Mouse (Mus musculus) gastrocnemius, postnatal 36 days (tissue): ENCODE measurements around the gene Gata3. TPM values are rescaled to one million over a fixed set of nuclear protein-coding genes. Genes with fewer than 3 reads are reported as not detected.

Experiments
- DNase-seq, 2 experiments: peaks; one replicate each; pipeline ENCODE4 v3.0.0; 2022
- intact Hi-C: fragments of 180-260 bp; cut with DNase I; formaldehyde crosslinking; loops from one replicate; pipeline ENCODE4 v1.15.1; 2025
- total RNA-seq, 2 experiments: library from RNA; stranded (reverse); gene quantifications; 2 replicates each; pipeline ENCODE4 v1.2.3; 2021

Gata3 gene
- total RNA-seq, 2 experiments from 2014 or later, result 0.57 to 0.92 TPM

- no peak for DNase-seq
- intact Hi-C loops, result no loop called here
Observed at GRCm38 (mm10) chr2:9875220-9875619, 14.6 kb downstream of the Gata3 start.

- intact Hi-C loops, result no loop called here
- no peak for DNase-seq
Observed at GRCm38 (mm10) chr2:9874467-9875219, 15.2 kb downstream of the Gata3 start.

GRCm38 (mm10) chr2:9873757-9874156 lies 16.1 kb downstream of the Gata3 start:
- no peak for DNase-seq
- intact Hi-C loops, result no loop called here

DNA sequence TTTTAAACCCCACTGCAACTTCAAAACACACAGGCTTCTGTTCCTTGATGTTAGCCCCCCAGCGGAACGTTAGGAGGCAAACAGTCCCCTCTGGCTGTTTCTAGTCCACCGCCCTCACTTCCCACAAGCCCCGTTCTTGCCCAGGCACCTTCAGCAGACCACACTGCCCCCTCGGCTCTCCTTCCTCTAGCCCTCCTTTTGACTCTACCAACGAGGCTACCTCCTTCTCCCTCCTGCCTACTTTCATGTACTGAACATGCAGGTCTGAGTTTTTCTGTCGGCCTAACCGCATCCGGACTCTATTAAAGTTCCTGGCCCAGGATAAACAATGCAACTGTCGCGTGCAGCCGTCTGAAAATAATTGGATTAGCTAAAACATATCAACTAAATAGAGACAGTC lies 17.2 kb downstream of the Gata3 start:
- no peak for DNase-seq
- intact Hi-C loops, result no loop called here

GRCm38 (mm10) chr2:9871798-9872197 lies 18.0 kb downstream of the Gata3 start:
- no peak for DNase-seq
- intact Hi-C loops, result no loop called here

DNA sequence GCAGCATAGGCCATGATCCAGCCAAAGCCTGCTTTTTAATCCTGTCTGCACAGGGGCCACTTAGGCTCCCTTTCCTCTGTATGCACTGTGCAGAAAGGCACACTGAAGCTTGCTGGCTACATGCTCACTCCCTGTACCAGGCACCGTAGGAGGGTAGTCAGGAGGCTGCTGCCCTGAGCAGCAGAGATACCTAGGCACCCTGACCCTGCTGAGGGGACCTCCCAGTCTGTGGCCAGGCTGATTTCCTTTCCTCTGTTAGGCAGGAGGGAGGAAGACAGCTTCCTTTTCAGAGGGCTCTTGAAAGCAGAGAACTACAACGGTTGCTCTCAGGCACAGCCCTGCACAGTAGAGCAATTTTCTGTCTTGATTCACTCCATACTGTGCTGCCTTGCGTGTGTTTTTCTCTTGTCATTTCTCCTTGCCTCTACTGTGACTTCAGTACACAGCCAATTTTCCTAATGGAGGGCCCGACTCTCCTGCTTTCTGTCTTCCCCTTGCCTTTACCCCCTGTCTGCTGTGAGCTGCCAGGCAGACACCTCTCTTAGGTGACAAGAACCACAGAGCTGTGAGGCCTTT lies 18.6 kb downstream of the Gata3 start:
- intact Hi-C loops, result no loop called here
- DNase-seq, result no peak

DNA sequence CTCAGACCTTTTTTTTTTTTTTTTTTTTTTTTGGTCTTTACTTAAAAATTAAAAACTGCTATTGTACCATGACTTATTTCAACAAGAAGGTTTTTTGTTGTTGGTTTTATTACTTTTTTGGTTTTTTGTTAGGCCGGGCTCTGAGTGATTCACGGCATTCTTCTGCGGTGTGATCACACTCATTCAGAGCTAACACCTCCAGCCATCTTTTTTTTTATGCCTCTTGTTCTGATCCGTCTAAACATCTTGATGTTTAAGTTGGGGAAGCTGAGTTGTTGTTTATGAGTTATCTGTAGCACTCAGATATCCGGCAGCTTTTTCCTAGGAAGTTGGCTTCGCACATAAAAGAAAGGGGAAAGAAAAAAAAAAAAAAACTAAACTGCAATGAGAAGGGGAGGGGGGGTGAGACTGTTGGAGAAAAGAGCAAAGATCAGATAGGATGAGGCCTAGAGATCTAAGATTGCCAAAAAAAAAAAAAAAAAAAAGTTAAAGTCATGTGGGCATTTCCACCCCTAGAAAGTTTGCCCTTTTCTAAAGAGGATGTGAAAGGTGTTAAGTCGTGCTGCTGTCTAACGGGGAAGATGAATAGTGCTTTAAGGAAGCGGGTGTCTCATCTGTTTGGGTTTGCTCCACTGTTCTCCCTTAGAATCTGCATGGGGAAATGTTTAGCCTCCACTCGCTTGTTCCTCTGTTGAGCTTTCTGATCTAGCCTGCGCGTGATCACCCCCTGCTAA lies 22.6 kb downstream of the Gata3 start:
- intact Hi-C loops, result no loop called here

DNA sequence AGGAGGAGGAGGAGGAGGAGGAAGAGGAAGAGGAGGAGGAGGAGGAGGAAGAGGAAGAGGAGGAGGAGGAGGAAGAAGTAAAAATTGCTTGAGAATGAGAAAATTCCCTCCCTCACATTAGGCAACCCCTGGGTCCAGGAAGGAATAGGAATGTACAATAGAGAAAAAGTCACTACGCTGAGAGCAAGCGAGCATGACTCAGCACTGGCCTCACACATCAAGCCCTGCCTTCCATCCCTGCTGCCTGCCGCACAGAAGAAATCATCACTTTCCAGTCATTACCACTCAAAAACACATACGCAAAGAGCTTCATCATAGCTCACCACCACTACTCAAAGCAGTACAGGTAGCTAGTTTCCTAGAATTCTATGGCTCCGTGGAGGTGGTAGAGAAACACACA lies 29.1 kb downstream of the Gata3 start:
- DNase-seq, result no peak
- intact Hi-C loops, result no loop called here

More for the DNA sequence above, 22.6 kb downstream of the Gata3 start:
- no peak for DNase-seq

- intact Hi-C loops, result no loop called here
- DNase-seq, result no peak
Observed at GRCm38 (mm10) chr2:9855861-9856260, 34.0 kb downstream of the Gata3 start.

DNA sequence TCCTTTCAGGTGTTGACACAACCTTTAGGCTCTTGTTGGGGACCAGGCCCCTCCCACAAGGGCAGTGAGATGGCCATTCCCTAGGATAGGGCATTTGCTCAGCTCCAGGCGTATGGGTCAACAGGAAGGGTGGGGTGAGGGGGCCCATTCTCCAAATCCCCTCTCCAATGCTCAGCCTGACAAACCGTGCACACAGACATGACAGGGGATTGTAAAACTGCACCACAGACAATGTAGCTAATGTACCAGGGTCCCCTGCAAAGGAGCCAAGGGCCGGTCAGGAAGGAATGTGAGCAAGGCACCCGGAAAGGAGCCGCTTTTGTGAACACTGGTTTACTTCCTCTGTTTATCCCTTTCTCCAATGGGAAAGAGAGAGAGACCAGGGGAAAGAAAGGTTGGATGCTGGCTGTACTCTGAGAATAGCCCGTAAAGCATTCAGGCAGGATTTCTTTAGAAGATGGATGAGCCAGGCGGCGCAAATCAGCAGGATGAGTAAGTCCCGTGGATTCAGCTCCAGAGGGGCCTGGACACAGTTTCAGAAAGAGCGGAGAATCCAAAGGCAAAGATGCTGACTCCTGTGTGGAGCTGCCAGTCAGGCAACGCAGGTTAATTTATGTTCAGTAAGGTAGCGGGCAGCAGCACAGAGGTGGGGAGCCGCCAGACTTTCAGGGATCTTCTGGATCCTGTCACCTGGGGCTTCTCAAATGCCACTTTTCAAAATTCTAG lies 36.8 kb downstream of the Gata3 start:
- intact Hi-C loops, result no loop called here
- DNase-seq, result no peak

- intact Hi-C loops, result no loop called here
Observed at GRCm38 (mm10) chr2:9835195-9835594, 54.6 kb downstream of the Gata3 start.

DNA sequence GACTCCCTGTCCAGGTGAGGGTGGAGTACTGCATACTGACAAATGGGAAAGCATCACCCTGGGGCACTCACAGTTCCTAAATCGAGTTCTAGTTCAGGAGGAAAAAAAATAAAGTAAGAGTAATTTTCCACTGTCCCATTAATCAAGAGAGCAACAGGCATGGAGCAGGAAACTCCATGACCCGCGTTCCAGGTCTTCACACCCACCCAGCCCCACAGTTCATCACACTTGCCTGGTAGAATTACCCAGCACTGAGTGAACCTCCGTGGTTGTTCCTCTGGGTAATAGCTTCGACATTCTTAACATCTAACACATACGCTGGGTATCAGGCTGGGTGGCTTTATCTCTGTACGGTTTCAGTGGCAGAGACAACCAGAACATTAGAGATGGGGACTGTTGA lies 56.1 kb downstream of the Gata3 start:
- no peak for DNase-seq
- intact Hi-C loops, result no loop called here

More at GRCm38 (mm10) chr2:9835195-9835594, 54.6 kb downstream of the Gata3 start:
- no peak for DNase-seq

DNA sequence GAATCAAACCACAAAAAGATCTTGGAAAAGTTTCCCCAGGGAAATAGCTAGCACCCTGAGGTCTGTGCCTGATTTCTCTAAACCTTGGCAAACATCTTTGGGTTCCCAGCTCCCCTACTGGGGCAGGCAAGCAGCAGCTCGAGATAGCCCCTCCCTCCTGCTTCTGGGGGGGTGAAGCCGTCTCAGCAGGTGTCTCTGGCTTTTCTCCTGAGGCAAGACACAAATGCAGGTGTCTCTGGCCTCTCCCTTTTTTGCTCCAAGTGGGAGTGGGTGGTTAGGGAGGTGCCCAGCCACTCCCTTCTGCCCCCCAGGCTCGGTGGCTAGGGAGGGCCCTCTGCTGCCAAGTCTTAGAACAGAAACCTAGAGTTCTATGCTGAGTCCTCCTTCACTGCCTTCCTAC lies 62.2 kb downstream of the Gata3 start:
- intact Hi-C loops, result no loop called here
- DNase-seq, result no peak

GRCm38 (mm10) chr2:9820611-9821010 lies 69.2 kb downstream of the Gata3 start:
- intact Hi-C loops, result no loop called here
- DNase-seq, result no peak

DNA sequence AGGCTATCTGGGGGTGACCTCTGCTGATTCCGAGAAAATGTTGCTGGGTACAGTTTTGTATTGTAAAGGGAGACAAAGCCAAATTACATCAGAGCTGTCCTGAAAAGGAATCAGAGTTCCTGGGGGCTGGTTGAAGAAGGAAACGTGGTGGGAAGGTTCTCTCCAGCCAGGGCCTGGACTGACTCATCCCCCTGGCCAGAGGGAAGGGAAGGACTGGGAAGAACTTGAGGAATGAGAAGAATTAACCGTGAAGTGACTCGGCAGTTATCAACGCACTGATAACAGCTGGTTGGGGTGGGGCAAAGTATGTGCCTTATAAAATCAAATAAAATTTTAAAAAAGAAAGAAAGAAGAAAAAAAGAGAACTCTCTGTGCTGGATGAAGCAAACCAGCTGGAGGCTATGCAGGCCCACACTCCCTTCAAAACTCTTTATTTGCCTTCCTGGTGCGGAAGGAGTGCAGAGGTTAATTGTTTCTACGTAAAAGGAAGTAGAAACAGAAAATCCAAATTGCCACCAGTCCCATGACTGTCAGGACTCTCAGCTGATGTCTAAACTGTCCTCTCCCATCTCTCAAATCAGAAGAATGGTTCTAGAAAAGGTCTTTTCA lies 71.6 kb downstream of the Gata3 start:
- DNase-seq, result no peak
- intact Hi-C loops, result no loop called here

Other genes starting within 250 kb of the Gata3 start
- gene 4930412O13Rik, start 8.8 kb downstream of the Gata3 start, total RNA-seq, result not detected
- gene 9230102O04Rik, start 494 bp downstream of the Gata3 start, total RNA-seq, result not detected
- gene Taf3, start 158.6 kb upstream of the Gata3 start, total RNA-seq, result 1 to 10 TPM; 6.3 to 7.7 TPM
- 100 to 1,000 TPM; 760 to 854 TPM for gene Atp5c1, start 190.5 kb upstream of the Gata3 start, total RNA-seq
- 1 to 10 TPM; 4.4 to 5.4 TPM for gene Kin, start 190.6 kb upstream of the Gata3 start, total RNA-seq
- gene Itih2, start 241.4 kb upstream of the Gata3 start, total RNA-seq, result under 1 TPM; 0.36 to 0.69 TPM